Mouse (Mus musculus): ENCODE data around the gene Rabl2.

Gene Rabl2

GRCm38 (mm10) chr15:89591723-89592455, at the start of gene Rabl2:
Gene Rabl2 (minus strand): TSS chr15:89591923.
- peak; percentile 85 for DNase-seq (ENCODE audit: low spot score)

- peak; percentile 39 for DNase-seq (ENCODE audit: low spot score)
Measured at GRCm38 (mm10) chr15:89623626-89623959, 31.9 kb upstream of the Rabl2 start.

- DNase-seq (ENCODE audit: low spot score), result no peak
Measured at GRCm38 (mm10) chr15:89622959-89623625, 31.4 kb upstream of the Rabl2 start.

- no peak for DNase-seq (ENCODE audit: low spot score)
Measured at GRCm38 (mm10) chr15:89622312-89622958, 30.7 kb upstream of the Rabl2 start.

- no peak for DNase-seq (ENCODE audit: low spot score)
Measured at GRCm38 (mm10) chr15:89607888-89608287, 16.2 kb upstream of the Rabl2 start.

- DNase-seq (ENCODE audit: low spot score), result no peak
Measured at GRCm38 (mm10) chr15:89607480-89607879, 15.8 kb upstream of the Rabl2 start.

- no peak for DNase-seq (ENCODE audit: low spot score)
Measured at GRCm38 (mm10) chr15:89605822-89606570, 14.3 kb upstream of the Rabl2 start.

GRCm38 (mm10) chr15:89592548-89592947, 825 bp upstream of the Rabl2 start:
- DNase-seq (ENCODE audit: low spot score), result no peak

GRCm38 (mm10) chr15:89591317-89591716, 406 bp downstream of the Rabl2 start:
- DNase-seq (ENCODE audit: low spot score), result no peak

GRCm38 (mm10) chr15:89589146-89589545, 2.6 kb downstream of the Rabl2 start:
- DNase-seq (ENCODE audit: low spot score), result no peak

GRCm38 (mm10) chr15:89585631-89586030, 6.1 kb downstream of the Rabl2 start:
- DNase-seq (ENCODE audit: low spot score), result no peak

GRCm38 (mm10) chr15:89585101-89585500, 6.6 kb downstream of the Rabl2 start:
- DNase-seq (ENCODE audit: low spot score), result no peak

GRCm38 (mm10) chr15:89582494-89582893, 9.2 kb downstream of the Rabl2 start:
- no peak for DNase-seq (ENCODE audit: low spot score)

GRCm38 (mm10) chr15:89572147-89572546, 19.6 kb downstream of the Rabl2 start:
- DNase-seq (ENCODE audit: low spot score), result no peak

GRCm38 (mm10) chr15:89568114-89568513, 23.6 kb downstream of the Rabl2 start, which contains the start of gene Acr:
Gene Acr (plus strand): TSS chr15:89568326.
- DNase-seq (ENCODE audit: low spot score), result no peak

GRCm38 (mm10) chr15:89559202-89559731, 32.5 kb downstream of the Rabl2 start:
- no peak for DNase-seq (ENCODE audit: low spot score)

- no peak for DNase-seq (ENCODE audit: low spot score)
Measured at GRCm38 (mm10) chr15:89557996-89558390, 33.7 kb downstream of the Rabl2 start.

- no peak for DNase-seq (ENCODE audit: low spot score)
Measured at GRCm38 (mm10) chr15:89557179-89557995, 34.3 kb downstream of the Rabl2 start.

- no peak for DNase-seq (ENCODE audit: low spot score)
Measured at GRCm38 (mm10) chr15:89556401-89557178, 35.1 kb downstream of the Rabl2 start.

- DNase-seq (ENCODE audit: low spot score), result no peak
Measured at GRCm38 (mm10) chr15:89555591-89555990, 36.1 kb downstream of the Rabl2 start.
